Mouse (Mus musculus): Measurements from ENCODE around the gene Sprr2a2.
"Not testable (repeated sequence)": the region's sequence is repeated elsewhere in the genome, so short reads cannot be mapped to it uniquely, and the experiment has no call there.

Sprr2a2 gene

DNA sequence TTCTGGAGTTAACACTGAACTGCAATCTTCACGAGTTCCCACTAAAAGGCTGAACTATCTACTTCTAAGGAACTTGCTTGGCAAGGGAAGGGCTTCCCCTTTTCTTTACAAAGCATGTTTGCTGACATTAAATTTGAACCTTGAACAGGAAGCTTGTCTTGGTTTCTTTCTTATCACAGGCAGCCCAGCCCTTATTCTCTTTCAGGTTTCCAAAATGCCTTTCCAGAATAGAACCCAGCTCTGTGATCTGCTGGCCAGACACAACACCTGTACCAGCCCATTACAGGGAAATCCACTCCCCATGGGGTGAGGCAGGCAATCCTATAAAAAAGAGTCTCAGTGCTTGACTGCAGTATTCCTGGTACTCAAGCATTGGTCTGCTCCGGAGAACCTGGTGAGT is at the start of gene Sprr2a2, which contains the start of gene Sprr2a1:
Sprr2a2 (plus strand) TSS at position 352 of the 400 bp plus-strand sequence.
Sprr2a1 (plus strand) TSS at position 231 of the 400 bp plus-strand sequence.
- not testable (repeated sequence) for DNase-seq (ENCODE audit: low read depth, low spot score); H3K36me3 ChIP-seq (ENCODE audit: control insufficient read depth, insufficient read depth, low read length, poor library complexity, severe bottlenecking); H3K27me3 ChIP-seq (ENCODE audit: control insufficient read depth, insufficient read depth, low read length, poor library complexity, severe bottlenecking)

GRCm38 (mm10) chr3:92169847-92170246 is 45.9 kb upstream of the Sprr2a2 start:
- H3K27me3 ChIP-seq (ENCODE audit: control insufficient read depth, insufficient read depth, low read length, poor library complexity, severe bottlenecking), result no peaks in the 10 kb centered on the region
- DNase-seq (ENCODE audit: low read depth, low spot score), result no peak

GRCm38 (mm10) chr3:92176880-92177279 is 38.8 kb upstream of the Sprr2a2 start:
- no peaks in the 10 kb centered on the region for H3K36me3 ChIP-seq (ENCODE audit: control insufficient read depth, insufficient read depth, low read length, poor library complexity, severe bottlenecking)
- DNase-seq (ENCODE audit: low read depth, low spot score), result no peak
- H3K27me3 ChIP-seq (ENCODE audit: control insufficient read depth, insufficient read depth, low read length, poor library complexity, severe bottlenecking), result no peaks in the 10 kb centered on the region

More at GRCm38 (mm10) chr3:92169847-92170246, 45.9 kb upstream of the Sprr2a2 start:
- no peaks in the 10 kb centered on the region for H3K36me3 ChIP-seq (ENCODE audit: control insufficient read depth, insufficient read depth, low read length, poor library complexity, severe bottlenecking)

DNA sequence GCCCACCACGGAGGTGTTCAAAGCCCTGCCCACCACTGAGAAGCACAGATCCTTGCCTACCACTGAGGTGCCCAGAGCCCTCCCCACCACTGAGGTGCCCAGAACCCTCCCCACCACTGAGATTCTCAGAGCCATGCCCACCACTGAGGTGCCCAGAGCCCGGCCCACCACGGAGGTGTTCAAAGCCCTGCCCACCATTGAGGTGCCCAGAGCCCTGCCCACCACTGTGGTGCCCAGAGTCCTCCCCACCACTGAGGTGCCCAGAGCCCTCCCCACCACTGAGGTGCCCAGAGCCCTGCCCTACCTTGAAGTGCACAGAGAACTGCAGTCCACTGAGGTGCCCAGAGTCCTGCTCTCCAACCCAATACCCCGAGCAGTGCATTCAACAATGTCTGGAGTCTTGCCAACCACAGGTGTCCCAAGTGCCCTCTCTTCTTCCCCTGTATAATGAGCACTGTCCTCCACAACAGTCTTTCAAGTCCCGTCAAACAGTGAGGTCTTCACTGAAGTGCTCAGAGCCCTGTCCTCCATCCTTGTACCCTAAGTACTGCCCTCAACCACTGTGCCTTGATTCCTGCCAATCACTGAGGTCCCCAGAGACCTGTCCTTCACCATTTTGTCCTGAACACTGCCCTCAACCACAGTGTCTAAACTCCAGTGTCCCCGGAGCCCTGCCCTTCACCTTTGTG is 20.1 kb upstream of the Sprr2a2 start:
- Histone ChIP-seq H3K36me3 (ENCODE audit: control insufficient read depth, insufficient read depth, low read length, poor library complexity, severe bottlenecking) (no peaks in the 10 kb centered on the region), H3K27me3 (ENCODE audit: control insufficient read depth, insufficient read depth, low read length, poor library complexity, severe bottlenecking) (no peaks in the 10 kb centered on the region)
- no peak for DNase-seq (ENCODE audit: low read depth, low spot score)

- not testable (repeated sequence) for H3K36me3 ChIP-seq (ENCODE audit: control insufficient read depth, insufficient read depth, low read length, poor library complexity, severe bottlenecking); H3K27me3 ChIP-seq (ENCODE audit: control insufficient read depth, insufficient read depth, low read length, poor library complexity, severe bottlenecking); DNase-seq (ENCODE audit: low read depth, low spot score)
Measured at GRCm38 (mm10) chr3:92211133-92211925, 4.4 kb upstream of the Sprr2a2 start.

DNA sequence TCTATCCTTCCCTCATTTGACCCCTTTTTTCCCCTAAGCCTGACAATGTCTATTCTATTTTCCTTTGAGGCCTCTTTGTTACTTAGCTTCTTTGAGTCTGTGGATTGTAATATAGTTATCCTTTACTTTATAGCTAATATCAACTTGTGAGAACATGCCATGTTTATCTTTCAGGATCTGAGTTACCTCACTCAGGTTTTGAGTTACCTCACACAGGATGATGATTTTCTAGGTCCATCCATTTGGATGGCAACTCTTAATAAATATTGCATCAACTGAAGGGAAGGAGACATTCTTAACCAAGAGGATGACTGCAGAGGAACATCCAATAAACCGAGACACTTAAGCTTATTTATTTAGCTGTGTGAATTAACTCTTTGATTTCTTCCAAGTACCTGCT is 3.7 kb upstream of the Sprr2a2 start:
- H3K27me3 ChIP-seq (ENCODE audit: control insufficient read depth, insufficient read depth, low read length, poor library complexity, severe bottlenecking); DNase-seq (ENCODE audit: low read depth, low spot score); H3K36me3 ChIP-seq (ENCODE audit: control insufficient read depth, insufficient read depth, low read length, poor library complexity, severe bottlenecking): not testable (repeated sequence)

- not testable (repeated sequence) for H3K27me3 ChIP-seq (ENCODE audit: control insufficient read depth, insufficient read depth, low read length, poor library complexity, severe bottlenecking); H3K36me3 ChIP-seq (ENCODE audit: control insufficient read depth, insufficient read depth, low read length, poor library complexity, severe bottlenecking); DNase-seq (ENCODE audit: low read depth, low spot score)
Measured at GRCm38 (mm10) chr3:92213651-92214050, 2.1 kb upstream of the Sprr2a2 start.

- DNase-seq (ENCODE audit: low read depth, low spot score); H3K27me3 ChIP-seq (ENCODE audit: control insufficient read depth, insufficient read depth, low read length, poor library complexity, severe bottlenecking); H3K36me3 ChIP-seq (ENCODE audit: control insufficient read depth, insufficient read depth, low read length, poor library complexity, severe bottlenecking): not testable (repeated sequence)
Measured at GRCm38 (mm10) chr3:92219031-92219430, 3.3 kb downstream of the Sprr2a2 start.

GRCm38 (mm10) chr3:92223708-92224107 is 8.0 kb downstream of the Sprr2a2 start:
- H3K36me3 ChIP-seq (ENCODE audit: control insufficient read depth, insufficient read depth, low read length, poor library complexity, severe bottlenecking); DNase-seq (ENCODE audit: low read depth, low spot score); H3K27me3 ChIP-seq (ENCODE audit: control insufficient read depth, insufficient read depth, low read length, poor library complexity, severe bottlenecking): not testable (repeated sequence)

DNA sequence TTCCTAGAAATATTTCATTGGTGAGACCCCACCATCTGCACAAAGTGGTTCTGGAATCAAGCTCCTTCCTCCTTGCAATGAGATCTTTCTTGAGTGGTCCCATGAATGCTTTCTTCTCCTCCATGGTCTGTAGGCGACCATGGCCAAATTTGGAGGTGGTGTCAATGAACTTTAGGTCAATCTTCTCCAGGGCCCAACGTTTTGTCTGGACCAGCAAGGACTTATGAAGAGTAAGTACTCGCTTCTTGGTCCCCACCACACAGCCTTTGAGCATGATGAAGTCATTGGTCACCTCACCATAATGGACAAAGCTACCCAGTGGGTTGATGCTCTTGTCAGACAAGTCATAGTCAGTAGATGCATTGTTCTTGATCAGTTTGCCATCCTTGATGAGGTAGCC is 11.7 kb downstream of the Sprr2a2 start:
- DNase-seq (ENCODE audit: low read depth, low spot score); H3K36me3 ChIP-seq (ENCODE audit: control insufficient read depth, insufficient read depth, low read length, poor library complexity, severe bottlenecking); H3K27me3 ChIP-seq (ENCODE audit: control insufficient read depth, insufficient read depth, low read length, poor library complexity, severe bottlenecking): not testable (repeated sequence)

- not testable (repeated sequence) for DNase-seq (ENCODE audit: low read depth, low spot score); H3K27me3 ChIP-seq (ENCODE audit: control insufficient read depth, insufficient read depth, low read length, poor library complexity, severe bottlenecking); H3K36me3 ChIP-seq (ENCODE audit: control insufficient read depth, insufficient read depth, low read length, poor library complexity, severe bottlenecking)
Measured at GRCm38 (mm10) chr3:92236463-92237189, 20.9 kb downstream of the Sprr2a2 start.

GRCm38 (mm10) chr3:92238736-92239135 is 23.0 kb downstream of the Sprr2a2 start:
- not testable (repeated sequence) for H3K36me3 ChIP-seq (ENCODE audit: control insufficient read depth, insufficient read depth, low read length, poor library complexity, severe bottlenecking); DNase-seq (ENCODE audit: low read depth, low spot score); H3K27me3 ChIP-seq (ENCODE audit: control insufficient read depth, insufficient read depth, low read length, poor library complexity, severe bottlenecking)

DNA sequence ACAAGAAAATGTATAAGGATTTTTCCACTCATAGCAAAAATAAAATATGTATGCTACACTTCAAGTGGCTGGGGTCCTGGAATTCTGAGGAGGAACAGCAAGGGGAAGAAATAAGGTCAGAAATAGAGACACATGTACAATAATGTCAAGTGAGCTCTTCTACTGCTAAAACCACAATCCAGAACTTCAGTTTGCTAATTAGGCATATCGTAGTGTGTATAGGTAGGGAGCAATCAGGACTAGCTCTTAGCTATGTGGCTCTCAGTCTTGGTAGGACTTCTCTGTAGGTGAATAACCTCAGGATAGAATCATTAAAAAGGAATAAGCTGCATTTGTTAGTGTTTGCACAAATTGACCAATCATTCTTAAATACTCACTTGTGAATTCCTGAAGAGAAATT is 23.5 kb downstream of the Sprr2a2 start:
- not testable (repeated sequence) for H3K27me3 ChIP-seq (ENCODE audit: control insufficient read depth, insufficient read depth, low read length, poor library complexity, severe bottlenecking); H3K36me3 ChIP-seq (ENCODE audit: control insufficient read depth, insufficient read depth, low read length, poor library complexity, severe bottlenecking); DNase-seq (ENCODE audit: low read depth, low spot score)

DNA sequence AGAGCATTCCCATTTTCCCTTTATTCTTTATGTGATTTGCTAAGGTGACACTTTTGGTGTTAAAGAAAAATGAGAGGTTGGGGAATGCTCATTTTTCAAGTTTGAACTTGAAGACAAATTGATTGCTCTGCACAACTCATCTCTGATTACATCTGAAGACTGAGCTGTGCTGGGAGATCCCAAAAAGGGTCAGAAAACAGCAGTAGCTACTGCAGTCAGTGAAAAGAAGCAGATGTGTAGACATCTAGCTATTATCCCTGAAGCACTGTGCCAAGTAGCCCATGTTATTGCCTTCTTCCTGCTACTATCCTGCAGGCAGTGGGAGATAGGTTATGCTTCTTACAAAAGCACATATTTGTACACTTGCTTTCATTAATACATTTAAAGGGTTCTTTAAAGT is 29.1 kb downstream of the Sprr2a2 start:
- H3K36me3 ChIP-seq (ENCODE audit: control insufficient read depth, insufficient read depth, low read length, poor library complexity, severe bottlenecking); DNase-seq (ENCODE audit: low read depth, low spot score); H3K27me3 ChIP-seq (ENCODE audit: control insufficient read depth, insufficient read depth, low read length, poor library complexity, severe bottlenecking): not testable (repeated sequence)

- not testable (repeated sequence) for H3K36me3 ChIP-seq (ENCODE audit: control insufficient read depth, insufficient read depth, low read length, poor library complexity, severe bottlenecking); DNase-seq (ENCODE audit: low read depth, low spot score); H3K27me3 ChIP-seq (ENCODE audit: control insufficient read depth, insufficient read depth, low read length, poor library complexity, severe bottlenecking)
Measured at GRCm38 (mm10) chr3:92246245-92246644, 30.5 kb downstream of the Sprr2a2 start.

All from splenic B cell, adult 2 months (primary cell).